Mouse (Mus musculus) ovary, postnatal 14 days (tissue): ENCODE measurements at regions not wholly inside any gene's neighbourhood (a gene's known extent, or its start where the extent isn't known, plus 50 kb on each side); places are given as distances from the start of the nearest gene placed in this dataset.
"Not testable (repeated sequence)": the region's sequence is repeated elsewhere in the genome, so short reads cannot be mapped to it uniquely, and the experiment has no call there.

Experiments
- DNase-seq: peaks from one replicate; pipeline ENCODE4 v3.0.0; 2022; ENCODE audit warnings: low spot score

- DNase-seq, result no peak
These were observed 58.7 kb upstream of the Olig3 start for GRCm38 (mm10) chr10:19297669-19298068.

DNA sequence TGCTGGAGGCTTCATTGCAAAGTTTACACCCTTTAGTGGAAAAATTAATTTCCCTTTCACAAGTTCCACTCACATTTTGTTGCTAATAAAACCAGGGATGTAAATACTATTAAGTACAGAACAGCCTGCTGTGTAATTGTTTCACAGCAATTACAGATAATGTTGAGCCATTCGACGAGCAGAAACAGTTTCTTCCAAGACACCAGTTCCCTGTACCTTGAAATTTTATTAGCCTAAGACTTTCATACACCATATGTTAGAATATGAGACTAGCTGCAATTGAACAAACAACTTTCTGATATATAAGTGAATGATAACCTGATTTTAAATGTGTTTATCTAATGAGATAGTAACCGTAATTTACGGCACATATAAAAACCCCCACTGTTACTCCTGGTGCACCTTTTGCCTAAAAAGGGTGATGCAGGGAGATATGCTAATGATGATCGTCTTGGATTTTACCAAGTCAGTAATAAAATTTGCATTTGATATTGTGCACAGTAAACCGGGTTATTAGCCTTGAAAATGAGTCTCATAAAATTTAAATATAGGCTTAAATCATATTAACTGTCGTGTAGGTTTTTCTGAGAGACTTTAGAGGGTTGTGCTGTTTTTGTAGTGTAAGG is 60.8 kb upstream of the Olig3 start:
- DNase-seq, result no peak

GRCm38 (mm10) chr10:19291474-19291873 is 64.9 kb upstream of the Olig3 start:
- no peak for DNase-seq

DNA sequence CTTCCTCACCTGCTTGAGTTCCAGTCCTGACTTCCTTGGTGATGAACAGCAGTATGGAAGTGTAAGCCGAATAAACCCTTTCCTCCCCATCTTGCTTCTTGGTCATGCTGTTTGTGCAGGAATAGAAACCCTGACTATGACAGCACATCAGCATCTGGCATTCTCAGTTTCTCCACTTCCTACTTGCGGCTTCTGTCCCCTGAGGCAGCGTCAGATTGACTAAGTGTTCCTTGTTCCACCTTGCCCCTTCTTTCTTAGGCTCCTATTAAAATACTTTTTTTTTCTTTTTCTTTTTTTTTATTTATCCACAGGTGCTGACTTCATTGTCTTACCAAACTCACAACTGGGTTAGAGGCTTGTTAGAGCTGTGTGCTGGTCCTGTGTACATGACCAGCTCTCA is 65.3 kb upstream of the Olig3 start:
- DNase-seq, result not testable (repeated sequence)

GRCm38 (mm10) chr10:19282166-19282565 is 74.2 kb upstream of the Olig3 start:
- no peak for DNase-seq

DNA sequence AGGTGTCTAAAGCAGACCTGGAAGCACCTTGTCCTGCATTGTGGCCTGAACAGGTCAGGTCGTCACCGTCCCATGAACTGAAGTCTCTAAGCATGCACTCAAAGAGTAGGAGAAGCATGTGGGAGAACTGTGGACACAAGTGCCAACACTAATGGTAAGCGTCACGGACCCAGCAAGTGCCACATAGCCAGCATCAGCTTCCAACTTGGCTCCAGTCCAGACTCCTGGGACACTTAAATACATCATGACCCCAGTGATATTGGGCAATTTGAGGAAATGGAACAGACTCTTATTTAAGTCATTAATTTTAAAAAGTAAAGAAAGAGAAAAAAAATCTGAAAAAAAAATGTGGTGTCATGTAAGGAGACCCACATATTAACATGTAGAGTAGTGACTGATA is 75.3 kb upstream of the Olig3 start:
- DNase-seq, result no peak

- no peak for DNase-seq
These were observed 78.0 kb upstream of the Olig3 start for GRCm38 (mm10) chr10:19278189-19278842.

GRCm38 (mm10) chr10:19277103-19277827 is 79.1 kb upstream of the Olig3 start:
- DNase-seq, result no peak

DNA sequence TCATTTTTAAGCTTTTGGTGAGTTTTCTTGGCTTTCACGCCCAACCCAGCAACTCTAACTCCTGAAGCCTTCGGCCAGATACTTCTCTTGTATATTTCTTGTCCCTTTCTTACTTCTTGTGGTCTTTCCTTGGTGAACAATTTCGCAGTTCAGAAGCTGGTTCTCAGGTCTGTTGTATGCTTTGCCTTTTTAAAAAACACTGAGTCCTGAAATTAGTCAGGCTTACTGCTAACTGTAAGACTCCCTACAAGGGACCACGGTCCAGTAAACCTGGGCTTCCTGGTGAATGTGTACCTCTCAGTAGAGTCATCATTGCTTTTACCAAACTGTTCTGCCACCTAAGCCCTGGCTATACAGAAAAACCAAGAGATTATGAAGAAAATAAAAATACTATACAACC is 81.3 kb upstream of the Olig3 start:
- no peak for DNase-seq

GRCm38 (mm10) chr10:19269418-19269817 is 86.9 kb upstream of the Olig3 start:
- no peak for DNase-seq

DNA sequence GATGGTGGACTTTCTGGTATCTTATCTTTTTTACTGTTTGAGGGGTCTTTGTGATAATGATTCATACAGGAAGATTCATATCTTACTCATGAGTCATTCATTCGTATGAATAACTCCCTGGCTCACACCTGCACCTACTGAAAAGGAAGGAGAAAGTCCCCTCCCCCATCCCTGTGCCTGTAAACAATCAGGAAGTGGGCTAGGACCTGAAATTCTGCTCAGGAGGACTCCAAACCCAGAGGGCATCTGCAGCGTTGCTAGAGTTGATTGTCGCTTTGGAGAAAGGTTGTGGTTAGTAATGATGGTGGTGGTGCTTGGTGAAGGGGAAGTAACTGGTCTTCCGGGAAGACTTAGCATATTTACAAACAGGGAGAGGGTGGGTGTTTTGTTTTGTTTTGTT is 88.3 kb upstream of the Olig3 start:
- DNase-seq, result no peak

GRCm38 (mm10) chr10:19240102-19240759 is 116.1 kb upstream of the Olig3 start:
- peak; percentile 19 for DNase-seq

GRCm38 (mm10) chr10:19216240-19216639 is 140.1 kb upstream of the Olig3 start:
- no peak for DNase-seq

DNA sequence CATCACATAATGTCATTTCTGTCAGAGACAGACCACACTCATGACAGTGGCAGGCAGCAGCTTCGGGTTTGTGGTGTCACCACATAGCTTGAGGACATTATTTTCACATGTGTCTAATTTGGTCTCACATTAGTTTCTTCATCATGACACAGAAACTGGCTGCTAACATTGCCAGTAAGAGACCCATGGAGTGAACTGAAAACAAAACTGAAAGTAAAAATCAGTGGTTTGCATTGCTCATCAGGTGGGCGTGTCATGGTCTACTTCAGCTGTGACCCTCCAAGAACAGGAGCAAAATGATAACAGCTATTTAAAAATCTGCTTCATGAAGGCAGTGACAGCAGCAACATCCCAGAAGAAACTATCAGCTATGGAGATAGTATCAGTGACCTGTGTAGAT is 146.6 kb upstream of the Olig3 start:
- DNase-seq, result no peak

DNA sequence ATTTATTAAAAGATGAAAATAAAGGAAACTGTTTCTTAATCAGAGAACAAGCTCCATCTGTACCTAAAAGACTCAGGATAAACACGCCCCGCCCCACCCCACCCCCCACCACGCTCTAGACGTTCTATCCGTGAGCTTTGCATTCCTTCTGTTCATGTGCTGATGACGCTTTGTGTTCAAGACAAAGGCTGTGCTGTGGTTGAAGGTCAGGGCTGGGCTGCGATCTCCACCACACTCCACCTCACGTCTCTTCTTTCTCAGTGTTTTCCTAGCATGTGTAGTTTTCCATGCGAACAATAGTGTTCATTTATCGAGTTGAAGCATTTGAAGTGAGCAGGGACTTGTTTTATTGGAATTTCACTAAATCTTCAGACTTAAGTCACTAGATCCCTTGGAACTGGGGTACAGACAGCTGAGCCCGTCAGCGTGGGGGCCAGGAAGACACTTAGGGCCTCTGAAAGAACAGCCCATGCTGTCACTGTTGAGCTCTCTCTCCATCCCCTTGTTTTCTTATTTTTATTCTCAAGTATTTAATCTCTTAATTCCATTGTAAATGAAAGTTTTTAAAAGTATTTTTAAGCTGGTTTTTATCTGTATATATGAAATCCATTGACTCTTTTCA is 148.1 kb upstream of the Olig3 start:
- DNase-seq, result no peak

DNA sequence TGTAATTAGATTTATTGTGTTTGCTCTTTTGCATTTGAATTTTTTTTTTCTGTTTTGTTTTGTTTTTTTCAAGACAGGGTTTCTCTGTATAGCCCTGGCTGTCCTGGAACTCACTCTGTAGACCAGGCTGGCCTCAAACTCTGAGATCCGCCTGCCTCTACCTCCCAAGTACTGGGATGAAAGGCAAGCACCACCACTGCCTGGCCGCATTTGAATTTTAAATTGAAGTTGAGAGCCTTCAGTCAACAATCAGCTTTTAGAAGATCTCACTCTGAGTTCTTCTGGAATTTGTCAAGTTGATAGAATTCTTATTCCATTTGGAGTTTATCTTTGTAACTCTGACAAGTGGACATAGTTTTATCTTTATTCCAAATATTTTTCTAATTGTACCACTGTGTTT is 148.8 kb upstream of the Olig3 start:
- DNase-seq, result no peak

DNA sequence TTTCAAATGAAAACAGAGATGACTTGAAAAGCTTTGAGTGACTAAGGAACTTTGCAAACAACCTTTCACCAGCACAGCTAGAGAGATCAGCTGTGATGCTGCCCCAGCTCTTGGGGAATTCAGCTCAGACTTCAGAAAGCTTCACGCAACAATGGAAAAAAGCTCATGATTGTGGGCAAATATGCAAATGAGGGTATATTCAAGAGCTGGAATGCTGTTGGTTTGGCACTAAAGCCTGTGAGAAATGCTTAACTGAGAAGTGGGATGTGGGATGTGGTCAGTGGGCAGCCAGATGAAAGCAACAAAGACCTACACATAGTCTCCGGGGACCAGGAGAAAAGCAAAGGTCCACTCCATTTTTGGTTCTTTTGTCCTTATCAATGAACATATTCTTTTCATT is 156.0 kb upstream of the Olig3 start:
- no peak for DNase-seq

- no peak for DNase-seq
These were observed 160.7 kb upstream of the Olig3 start for GRCm38 (mm10) chr10:19195676-19196075.

GRCm38 (mm10) chr10:19194646-19195045 is 161.7 kb upstream of the Olig3 start:
- DNase-seq, result no peak

DNA sequence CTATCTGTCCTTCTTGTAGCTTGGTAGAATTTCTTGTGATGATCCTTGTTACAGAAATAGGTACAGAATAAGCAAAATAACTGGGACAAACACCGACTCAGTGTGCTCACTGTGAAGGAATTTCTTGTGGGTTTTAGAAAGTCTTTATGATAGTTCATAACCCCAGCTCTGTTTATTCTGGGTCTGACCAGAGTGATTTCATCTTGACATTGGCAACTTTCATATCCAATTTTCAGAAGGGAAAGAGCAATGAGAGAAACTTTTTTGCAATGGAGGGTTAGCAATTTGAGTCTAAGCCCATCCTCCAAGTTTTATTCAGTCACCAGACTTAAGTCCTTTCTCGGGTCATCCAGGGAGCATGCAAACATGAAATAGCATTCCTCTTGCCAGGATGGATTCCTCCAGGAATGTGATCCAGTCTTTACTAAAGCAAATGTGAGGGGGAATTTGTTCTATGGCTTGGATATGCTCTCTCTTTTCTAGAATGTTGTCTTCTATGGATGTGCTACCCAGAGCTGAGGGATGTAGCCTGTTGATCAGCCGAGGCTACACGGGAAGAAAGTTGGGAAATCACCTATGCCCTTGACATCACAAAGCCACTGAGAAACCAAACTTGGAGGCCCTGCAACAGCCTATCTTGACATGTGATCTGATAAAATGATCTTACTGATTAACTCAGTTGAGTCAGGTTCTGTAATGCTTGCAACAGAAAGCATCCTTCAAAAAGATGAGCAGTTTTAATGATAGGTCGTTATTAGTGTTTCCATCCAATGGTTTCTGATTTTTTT is 163.2 kb upstream of the Olig3 start:
- no peak for DNase-seq

GRCm38 (mm10) chr10:19192221-19192620 is 164.1 kb upstream of the Olig3 start:
- no peak for DNase-seq
